Mouse (Mus musculus) heart, embryonic 11.5 days (tissue): ENCODE data around the gene Rhbdd1. TPM values are rescaled to one million over a fixed set of nuclear protein-coding genes. Genes with fewer than 3 reads are reported as not detected.

Experiments
- ATAC-seq: fragments of 200-750 bp; cut with Nextera tagmentation; replicated peaks from 2 replicates; pipeline ENCODE4 v1.8.0; 2017; ENCODE audit warnings: moderate library complexity; ENCODE audit not compliant: insufficient number of reproducible peaks, low FRiP score, low TSS enrichment
- H3K27ac ChIP-seq: fragments of 300-500 bp; sonication (generic); 2 replicates; pipeline ENCODE4 v1.5.1; 2014; ENCODE audit warnings: mild to moderate bottlenecking, low read depth, low read length
- H3K27me3 ChIP-seq: fragments of 300-500 bp; sonication (generic); 2 replicates; pipeline ENCODE4 v1.6.1; 2014; ENCODE audit warnings: mild to moderate bottlenecking, low read length, mixed read lengths; ENCODE audit not compliant: control insufficient read depth, insufficient read depth
- H3K36me3 ChIP-seq: fragments of 300-500 bp; sonication (generic); 2 replicates; pipeline ENCODE4 v1.6.1; 2014; ENCODE audit warnings: mild to moderate bottlenecking, low read length, moderate library complexity, mixed read lengths; ENCODE audit not compliant: control insufficient read depth, insufficient read depth
- H3K4me1 ChIP-seq: fragments of 300-500 bp; sonication (generic); 2 replicates; pipeline ENCODE4 v1.6.1; 2014; ENCODE audit warnings: low read length; ENCODE audit not compliant: control insufficient read depth, insufficient read depth
- H3K4me2 ChIP-seq: fragments of 300-500 bp; sonication (generic); 2 replicates; pipeline ENCODE4 v1.6.1; 2014; ENCODE audit warnings: mild to moderate bottlenecking, moderate library complexity
- H3K4me3 ChIP-seq: fragments of 300-500 bp; sonication (generic); 2 replicates; pipeline ENCODE4 v1.5.1; 2014; ENCODE audit warnings: low read depth, low read length
- H3K9ac ChIP-seq: fragments of 300-500 bp; sonication (generic); 2 replicates; pipeline ENCODE4 v1.6.1; 2014; ENCODE audit warnings: mild to moderate bottlenecking, low read depth, low read length, moderate library complexity
- H3K9me3 ChIP-seq: fragments of 300-500 bp; sonication (generic); replicated peaks from 2 replicates; pipeline ENCODE4 v1.6.1; 2016; ENCODE audit warnings: low read length; ENCODE audit not compliant: control insufficient read depth
- WGBS: fragments of 180-500 bp; shearing (Covaris S2); extraction: QIAGEN DNeasy Blood & Tissue Kit; methylation state at CpG from one replicate; pipeline ENCODE4 v1.1.7; 2014; ENCODE audit not compliant: insufficient replicate concordance; 5-methylcytosine and 5-hydroxymethylcytosine counted together
- polyA plus RNA-seq: library from polyadenylated mRNA; unstranded; fragments of >200 nt; fragmentation: Nextera tagmentation; extraction: Ambion mirVana; gene quantifications from 2 replicates; pipeline ENCODE4 v1.2.1, GENCODE M21; 2014

Rhbdd1 gene
- polyA plus RNA-seq, 1 experiment from 2014 or later, result 7.9 TPM

GRCm38 (mm10) chr1:82283901-82284301, 32.4 kb upstream of the Rhbdd1 start:
- peak overlapping the region; percentile 80 for H3K9ac ChIP-seq
- ATAC-seq, result no peak
- 25% methylated on average over 1 of the region's 1 CpGs for WGBS

GRCm38 (mm10) chr1:82284403-82284802, 31.8 kb upstream of the Rhbdd1 start:
- Histone ChIP-seq H3K36me3 (peaks cover 7% of the 10 kb centered on the region; the same call in 1 of the 2 replicates), H3K27me3 (peaks cover 3% of the 10 kb centered on the region), H3K4me2 (peak overlapping the region; percentile 81), H3K27ac (peak overlapping the region; percentile 97), H3K9me3 (no peaks in the 10 kb centered on the region), H3K4me1 (peaks cover 29% of the 10 kb centered on the region), H3K4me3 (peak overlapping the region; percentile 76), H3K9ac (peak overlapping the region; percentile 80)
- 18% methylated on average over 4 of the region's 4 CpGs for WGBS
- no peak for ATAC-seq

More at GRCm38 (mm10) chr1:82283901-82284301, 32.4 kb upstream of the Rhbdd1 start:
- H3K27me3 ChIP-seq, result peaks cover 3% of the 10 kb centered on the region
- H3K4me1 ChIP-seq, result peaks cover 24% of the 10 kb centered on the region
- H3K9me3 ChIP-seq, result no peaks in the 10 kb centered on the region
- H3K27ac ChIP-seq, result peak overlapping the region; percentile 97
- peak overlapping the region; percentile 81 for H3K4me2 ChIP-seq
- peak overlapping the region; percentile 76 for H3K4me3 ChIP-seq
- H3K36me3 ChIP-seq, result peaks cover 4% of the 10 kb centered on the region; the same call in 1 of the 2 replicates

GRCm38 (mm10) chr1:82285461-82286189, 30.6 kb upstream of the Rhbdd1 start:
- Histone ChIP-seq H3K9me3 (no peaks in the 10 kb centered on the region), H3K4me3 (peak overlapping the region; percentile 76), H3K27me3 (peaks cover 3% of the 10 kb centered on the region), H3K27ac (peak overlapping the region; percentile 73), H3K36me3 (peaks cover 7% of the 10 kb centered on the region; the same call in 1 of the 2 replicates), H3K4me2 (peak overlapping the region; percentile 81), H3K4me1 (peaks cover 30% of the 10 kb centered on the region), H3K9ac (peak overlapping the region; percentile 79)
- no peak for ATAC-seq
- WGBS, result 34% methylated on average over 5 of the region's 5 CpGs

GRCm38 (mm10) chr1:82286190-82287051, 29.8 kb upstream of the Rhbdd1 start:
- H3K4me3 ChIP-seq, result peak overlapping the region; percentile 76
- H3K4me1 ChIP-seq, result peaks cover 28% of the 10 kb centered on the region
- H3K27me3 ChIP-seq, result peaks cover 3% of the 10 kb centered on the region
- H3K36me3 ChIP-seq, result peaks cover 7% of the 10 kb centered on the region; the same call in 1 of the 2 replicates
- no peaks in the 10 kb centered on the region for H3K9me3 ChIP-seq
- H3K27ac ChIP-seq, result peak overlapping the region; percentile 73
- H3K4me2 ChIP-seq, result peak overlapping the region; percentile 81
- WGBS, result 25% methylated on average over 15 of the region's 15 CpGs
- peak overlapping the region; percentile 79 for H3K9ac ChIP-seq
- no peak for ATAC-seq

- Histone ChIP-seq H3K36me3 (peaks cover 7% of the 10 kb centered on the region; the same call in 1 of the 2 replicates), H3K4me2 (peak overlapping the region; percentile 81), H3K4me3 (peak overlapping the region; percentile 76), H3K9ac (peak overlapping the region; percentile 79), H3K9me3 (no peaks in the 10 kb centered on the region), H3K27me3 (peaks cover 3% of the 10 kb centered on the region), H3K4me1 (peaks cover 25% of the 10 kb centered on the region), H3K27ac (peak overlapping the region; percentile 73)
- no peak for ATAC-seq
- 49% methylated on average over 22 of the region's 22 CpGs for WGBS
These were observed 29.0 kb upstream of the Rhbdd1 start for GRCm38 (mm10) chr1:82287052-82287775.

GRCm38 (mm10) chr1:82287776-82288325, 28.4 kb upstream of the Rhbdd1 start:
- 78% methylated on average over 16 of the region's 16 CpGs for WGBS
- H3K4me3 ChIP-seq, result peak overlapping the region; percentile 76
- H3K9me3 ChIP-seq, result no peaks in the 10 kb centered on the region
- peaks cover 7% of the 10 kb centered on the region; the same call in 1 of the 2 replicates for H3K36me3 ChIP-seq
- no peak for ATAC-seq
- peaks cover 3% of the 10 kb centered on the region for H3K27me3 ChIP-seq
- peak overlapping the region; percentile 73; the same call in 1 of the 2 replicates for H3K27ac ChIP-seq
- peaks cover 23% of the 10 kb centered on the region for H3K4me1 ChIP-seq
- H3K9ac ChIP-seq, result peak overlapping the region; percentile 79
- H3K4me2 ChIP-seq, result peak overlapping the region; percentile 81

GRCm38 (mm10) chr1:82288421-82288990, 27.7 kb upstream of the Rhbdd1 start:
- Histone ChIP-seq H3K4me3 (peak overlapping the region; percentile 76), H3K4me1 (peaks cover 23% of the 10 kb centered on the region), H3K9ac (0 out of 2 replicates have a peak overlapping the region, but pooled peaks have one; percentile 28), H3K9me3 (no peaks in the 10 kb centered on the region), H3K27ac (no peak overlapping the region), H3K27me3 (peaks cover 3% of the 10 kb centered on the region), H3K36me3 (peaks cover 7% of the 10 kb centered on the region; the same call in 1 of the 2 replicates), H3K4me2 (peak overlapping the region; percentile 81)
- ATAC-seq, result no peak
- WGBS, result 80% methylated on average over 18 of the region's 18 CpGs
